Mouse (Mus musculus) embryo, embryonic 10.5 days (tissue): ENCODE results near the gene Cd37.

Experiments used
- DNase-seq: peaks from one replicate; pipeline ENCODE4 v3.0.0-alpha.2; 2015; ENCODE audit warnings: low spot score

Cd37 gene

GRCm38 (mm10) chr7:45234922-45235571 is 3.9 kb downstream of the Cd37 start:
- DNase-seq: peak; percentile 81

DNA sequence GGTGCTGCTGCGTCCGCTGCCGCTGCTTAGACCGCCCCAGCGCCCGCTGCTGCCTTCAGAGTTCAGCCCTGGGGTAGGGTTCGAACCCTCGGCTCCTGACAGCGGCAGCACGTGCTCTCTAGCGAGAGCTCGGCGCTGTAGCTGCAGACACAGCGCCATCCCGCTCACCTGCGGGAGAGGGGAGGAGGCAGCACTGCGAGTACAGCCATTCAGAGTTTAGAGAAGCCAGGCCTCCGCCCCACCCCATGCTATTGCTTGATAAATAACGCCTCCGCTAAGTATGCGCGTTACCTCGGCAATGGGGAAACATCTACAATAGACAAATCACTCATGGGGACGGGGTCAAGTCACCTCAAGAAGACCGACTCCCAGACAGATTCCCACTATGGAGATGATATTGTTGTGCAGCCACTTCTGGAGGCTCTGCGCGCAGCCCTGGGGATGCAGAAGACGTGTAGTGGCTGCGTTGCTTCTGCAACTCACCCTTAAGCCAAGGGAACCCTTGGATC is 4.5 kb downstream of the Cd37 start:
- peak; percentile 74 for DNase-seq

DNA sequence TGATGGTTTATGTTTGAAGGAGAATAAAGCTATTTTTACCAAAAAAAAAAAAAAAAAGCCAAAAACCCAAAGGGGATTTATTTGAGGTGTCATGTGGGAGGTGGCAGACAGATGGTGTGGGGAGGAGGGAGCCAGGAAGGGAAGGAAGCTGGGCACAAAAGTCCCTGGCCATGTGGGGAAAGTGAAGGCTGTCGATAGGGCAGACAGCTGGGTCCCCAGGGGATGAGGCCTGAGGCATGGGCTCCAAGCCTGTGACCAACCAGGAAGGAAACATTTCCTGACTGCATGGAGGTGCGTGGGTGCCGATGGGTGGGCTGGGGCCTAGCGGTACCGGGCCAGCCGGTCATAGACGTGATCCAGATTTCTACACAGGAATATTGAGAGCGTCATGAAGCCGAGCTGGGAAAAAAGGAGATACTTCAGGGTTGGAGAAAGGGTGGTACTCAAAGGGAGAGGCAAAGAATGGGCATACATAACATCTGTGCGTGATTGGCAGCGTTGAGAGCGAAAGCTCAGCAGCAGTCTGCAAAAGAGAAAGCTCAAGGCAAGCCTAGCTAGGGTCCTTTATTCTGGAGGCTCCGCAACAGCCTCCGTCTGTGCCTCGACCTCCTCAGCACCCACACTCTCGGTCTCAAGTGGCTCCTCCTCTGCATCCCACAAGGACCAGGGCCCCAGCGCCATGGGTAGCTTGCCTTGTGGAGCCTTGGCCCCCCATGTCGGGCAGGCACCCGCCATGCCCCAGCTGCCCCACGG is 5.2 kb downstream of the Cd37 start:
- DNase-seq: peak; percentile 39

DNA sequence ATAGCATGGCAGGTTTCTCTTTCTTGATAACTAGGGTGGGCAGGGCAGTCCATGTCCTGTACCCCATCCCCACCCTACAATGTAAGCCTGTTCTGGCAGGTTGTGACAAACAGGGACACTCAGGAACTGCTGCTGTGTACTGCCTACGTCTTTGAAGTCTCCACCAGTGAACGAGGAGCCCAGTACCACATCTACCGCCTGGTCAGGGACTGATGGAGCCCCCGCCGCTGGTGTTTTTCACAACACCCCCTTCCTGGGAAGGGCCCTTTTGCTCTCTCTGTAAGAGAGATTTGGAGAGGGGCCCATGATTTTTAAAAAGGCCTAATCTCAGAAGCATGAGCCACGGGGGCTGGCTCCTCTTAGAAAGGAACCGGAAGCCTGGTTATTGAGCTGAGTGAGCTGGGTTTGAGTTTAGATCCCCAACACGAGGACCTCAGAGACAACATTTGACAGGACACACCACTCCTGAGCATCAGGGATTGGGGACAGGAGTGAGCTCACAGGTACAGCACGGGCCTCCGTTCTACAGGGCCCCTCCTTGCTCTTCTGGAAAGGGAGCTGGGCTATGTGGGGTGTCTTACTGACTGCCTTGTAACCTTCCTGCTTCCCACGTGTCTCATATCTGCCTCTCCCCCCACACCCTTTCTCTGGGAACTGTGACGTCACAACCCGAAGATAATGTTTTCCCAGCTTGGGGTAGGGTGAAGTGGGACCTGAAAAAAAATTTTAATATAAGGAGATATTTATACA is 6.0 kb downstream of the Cd37 start:
- no peak for DNase-seq

DNA sequence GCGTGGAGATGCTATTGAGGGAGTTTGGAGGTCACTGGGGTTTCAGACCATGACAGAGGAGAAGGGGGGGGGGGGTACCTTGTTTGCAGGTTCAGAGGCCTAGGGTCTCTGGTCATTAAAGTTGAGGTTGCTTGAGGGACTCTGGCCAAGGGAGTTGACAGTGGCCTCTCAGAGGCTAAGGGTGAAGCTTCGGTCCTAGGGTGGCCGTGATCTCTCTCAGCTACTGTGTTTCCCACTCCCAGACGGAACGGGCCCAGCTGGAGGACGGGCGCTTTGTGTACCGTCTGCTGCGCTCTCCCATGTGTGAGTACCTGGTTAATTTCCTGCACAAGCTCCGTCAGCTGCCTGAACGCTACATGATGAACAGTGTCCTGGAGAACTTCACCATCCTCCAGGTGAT is 7.0 kb downstream of the Cd37 start:
- DNase-seq: no peak

DNA sequence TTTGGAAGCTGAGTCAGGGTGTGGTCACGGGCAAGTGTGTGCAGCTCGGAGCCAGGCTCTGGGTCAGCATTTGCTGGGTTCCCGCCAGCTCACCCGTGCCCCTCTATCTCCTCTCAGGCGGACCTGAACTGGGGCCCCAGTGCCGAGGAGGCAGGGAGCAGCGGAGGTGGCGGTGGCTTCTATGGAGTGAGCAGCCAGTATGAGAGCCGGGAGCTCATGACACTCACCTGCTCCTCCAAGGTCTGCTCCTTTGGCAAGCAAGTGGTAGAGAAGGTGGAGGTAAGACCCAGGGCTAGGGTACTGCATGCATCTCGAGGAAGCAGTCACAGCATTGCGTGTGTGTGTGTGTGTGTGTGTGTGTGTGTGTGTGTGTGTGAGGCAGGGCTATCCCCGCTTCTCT is 7.7 kb downstream of the Cd37 start:
- no peak for DNase-seq

GRCm38 (mm10) chr7:45229459-45230203 is 9.3 kb downstream of the Cd37 start:
- no peak for DNase-seq

DNA sequence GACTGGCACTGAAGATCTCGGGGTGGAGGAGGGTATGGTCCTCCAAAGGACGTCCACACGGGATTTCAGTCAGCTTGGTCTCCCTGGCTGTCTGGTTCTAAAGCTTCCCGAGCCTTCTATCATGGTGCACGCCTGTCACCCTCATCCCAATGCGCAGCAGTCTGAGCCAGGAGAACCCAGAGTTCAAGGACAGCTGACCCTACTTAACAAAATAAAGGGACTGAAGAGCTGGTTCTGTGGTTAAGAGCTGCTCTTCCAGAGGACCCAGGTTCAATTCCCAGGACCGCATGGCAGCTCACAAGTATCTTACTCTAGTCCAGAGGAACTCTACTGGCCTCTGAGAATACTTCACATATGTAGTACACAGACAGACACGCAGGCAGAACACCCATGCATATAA is 9.9 kb downstream of the Cd37 start:
- no peak for DNase-seq

DNA sequence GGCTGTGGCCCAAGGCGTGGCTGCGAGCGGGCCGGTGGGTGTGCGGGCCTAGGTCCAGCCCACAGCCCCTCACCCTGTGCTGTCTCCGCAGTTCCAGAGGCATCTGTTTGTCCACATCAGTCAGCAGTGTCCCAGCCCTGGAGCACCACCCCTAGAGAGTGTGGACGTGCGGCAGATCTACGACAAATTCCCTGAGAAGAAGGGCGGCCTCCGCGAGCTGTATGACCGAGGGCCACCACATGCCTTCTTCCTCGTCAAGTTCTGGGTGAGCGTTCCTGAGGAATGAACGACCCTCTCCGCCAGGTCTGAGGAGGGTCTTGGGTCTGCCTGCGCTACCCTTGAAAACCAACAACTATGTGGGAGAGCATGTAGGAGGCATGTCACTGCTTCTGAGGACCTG is 10.4 kb downstream of the Cd37 start:
- DNase-seq: no peak

DNA sequence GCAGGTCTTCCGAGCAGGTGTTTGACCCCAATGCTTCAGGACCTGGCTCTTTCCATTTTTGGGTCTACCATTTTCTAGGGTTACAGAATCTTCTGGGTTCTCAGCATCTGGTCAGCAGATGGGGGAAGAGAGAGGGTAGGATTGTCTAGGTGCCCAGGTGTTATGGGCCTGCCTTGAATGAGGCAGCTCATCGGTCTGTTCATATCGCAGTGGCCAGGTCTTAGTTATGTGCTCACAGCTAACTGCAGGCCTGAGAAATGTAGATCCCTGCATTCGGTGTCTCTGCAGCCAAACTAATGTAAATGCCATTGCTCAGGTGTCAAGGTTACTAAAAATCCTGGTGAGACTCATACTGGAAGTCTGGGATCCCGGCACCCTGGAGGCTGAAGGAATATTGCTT is 12.5 kb downstream of the Cd37 start:
- DNase-seq: no peak

GRCm38 (mm10) chr7:45224826-45225225 is 14.1 kb downstream of the Cd37 start:
- DNase-seq: no peak

- DNase-seq: no peak
Measured at GRCm38 (mm10) chr7:45221680-45222079, 17.2 kb downstream of the Cd37 start.

DNA sequence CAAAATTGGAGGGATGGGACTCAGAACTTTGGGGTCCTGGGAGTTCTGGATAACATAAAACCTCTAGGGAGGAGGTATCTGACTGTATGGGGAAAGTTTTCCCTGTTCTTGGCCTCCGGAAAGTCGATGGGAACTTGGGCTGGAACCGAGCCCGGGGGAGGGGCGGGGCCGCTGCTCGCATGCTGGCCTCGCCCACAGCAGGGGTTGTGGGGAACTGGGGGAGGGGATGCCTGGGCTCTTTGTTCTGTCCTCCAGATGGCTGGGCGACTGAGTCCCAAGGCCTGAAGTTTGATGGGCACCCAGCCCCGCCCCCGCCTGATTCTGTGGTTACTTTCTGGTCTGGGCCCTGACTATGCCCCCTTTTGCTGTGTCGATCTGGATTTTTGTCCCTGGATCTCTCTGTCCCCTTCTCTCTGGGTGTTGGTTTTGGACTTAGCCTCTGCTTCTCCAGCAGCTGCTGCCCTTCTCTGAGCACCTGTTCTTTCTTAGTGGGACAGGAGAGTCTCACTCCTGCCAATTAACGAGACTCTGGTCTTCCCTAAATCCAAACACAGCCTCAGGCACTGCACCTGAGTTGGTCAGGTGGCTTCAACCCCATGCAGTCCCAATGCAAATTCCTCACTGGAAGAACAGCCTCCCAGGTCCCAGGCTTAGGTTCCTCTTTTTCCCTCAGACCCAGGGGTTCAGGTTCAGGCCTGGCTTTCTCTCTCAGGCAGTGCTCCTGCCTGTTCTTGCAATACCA is 22.3 kb downstream of the Cd37 start:
- DNase-seq: peak; percentile 95

DNA sequence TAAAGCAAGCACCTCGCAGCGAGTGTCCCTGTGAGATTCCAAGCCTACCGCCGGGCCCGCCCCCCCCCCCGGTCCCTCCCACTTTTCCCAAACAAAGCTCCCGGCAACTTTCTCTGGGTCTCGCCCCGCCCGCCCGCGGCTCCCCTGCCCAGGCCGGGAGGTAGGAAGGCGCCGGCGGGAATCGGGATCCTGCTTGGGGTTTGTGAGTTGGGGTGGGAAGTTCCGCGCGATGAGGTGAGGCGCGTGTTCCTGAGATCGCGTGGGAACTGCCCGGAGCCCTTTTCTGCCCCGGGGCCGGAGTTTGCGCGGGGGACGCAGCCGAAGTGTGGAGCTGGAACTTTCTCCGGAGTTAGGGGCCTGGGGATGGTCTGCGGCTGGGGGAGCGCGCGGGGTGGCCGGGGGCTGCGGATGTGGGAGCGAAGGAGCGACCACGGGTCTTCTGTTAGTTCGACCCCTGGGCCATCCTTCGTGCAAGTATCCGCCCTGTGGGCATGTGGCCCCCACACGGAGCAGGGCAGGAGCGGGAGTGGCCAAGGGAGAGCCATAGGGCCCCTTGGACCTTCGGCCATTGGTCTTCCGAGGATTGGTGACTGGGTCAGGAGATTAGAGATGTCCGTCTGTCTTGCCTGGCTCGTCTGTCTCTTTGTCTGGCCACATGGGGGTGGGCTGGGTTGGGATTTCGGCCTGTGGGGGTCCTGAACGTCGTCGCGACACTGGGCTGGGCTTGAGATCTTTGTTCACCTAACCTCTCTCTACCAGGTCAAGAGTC is 23.1 kb downstream of the Cd37 start, which contains the start of gene Tead2:
Gene Tead2, plus strand, starts transcription at position 81 of the 769 bp plus-strand sequence.
- peak; percentile 84 for DNase-seq

GRCm38 (mm10) chr7:45213708-45214107 is 25.2 kb downstream of the Cd37 start:
- no peak for DNase-seq

GRCm38 (mm10) chr7:45212356-45212755 is 26.6 kb downstream of the Cd37 start:
- no peak for DNase-seq

DNA sequence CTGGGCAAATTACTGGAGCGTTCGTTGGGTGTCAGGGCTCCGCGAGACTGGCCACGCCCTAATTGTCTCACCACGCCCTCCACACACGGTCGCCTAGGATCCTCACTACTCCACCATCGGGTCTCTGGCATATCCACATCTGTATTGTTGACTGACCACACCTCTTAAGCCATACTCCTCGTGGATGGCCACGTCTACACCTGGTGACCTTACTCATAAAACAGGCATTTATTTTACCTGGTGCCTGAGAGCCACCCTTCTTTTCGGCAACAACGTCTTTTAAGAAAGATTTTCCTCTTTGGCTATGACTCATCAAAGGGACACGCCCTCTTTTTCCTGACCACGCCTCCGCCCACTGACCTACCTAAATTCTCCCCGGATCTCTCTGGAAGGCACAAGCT is 27.1 kb downstream of the Cd37 start, which contains the start of gene Dkkl1:
Gene Dkkl1, minus strand, starts transcription at position 297 of the 401 bp plus-strand sequence.
- no peak for DNase-seq

DNA sequence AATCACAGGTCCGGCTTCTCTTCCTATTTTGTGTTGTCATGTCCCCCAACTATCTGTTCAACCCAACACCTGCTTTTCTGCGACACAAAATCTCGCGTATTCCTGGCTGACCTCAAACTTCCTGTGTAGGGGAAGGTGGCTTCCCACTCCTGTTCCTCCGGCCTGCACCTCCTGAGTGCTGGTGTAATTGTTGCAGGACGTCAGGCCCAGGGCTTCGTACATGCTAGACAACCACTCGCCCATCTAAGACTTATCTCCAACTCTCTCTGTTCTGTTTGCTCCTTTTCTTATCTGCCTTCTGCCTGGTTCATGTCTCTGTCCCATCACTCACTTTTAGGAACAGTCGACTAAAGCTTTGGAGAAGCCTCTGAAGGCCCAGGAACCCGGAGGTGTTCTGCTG is 27.8 kb downstream of the Cd37 start:
- DNase-seq: no peak

DNA sequence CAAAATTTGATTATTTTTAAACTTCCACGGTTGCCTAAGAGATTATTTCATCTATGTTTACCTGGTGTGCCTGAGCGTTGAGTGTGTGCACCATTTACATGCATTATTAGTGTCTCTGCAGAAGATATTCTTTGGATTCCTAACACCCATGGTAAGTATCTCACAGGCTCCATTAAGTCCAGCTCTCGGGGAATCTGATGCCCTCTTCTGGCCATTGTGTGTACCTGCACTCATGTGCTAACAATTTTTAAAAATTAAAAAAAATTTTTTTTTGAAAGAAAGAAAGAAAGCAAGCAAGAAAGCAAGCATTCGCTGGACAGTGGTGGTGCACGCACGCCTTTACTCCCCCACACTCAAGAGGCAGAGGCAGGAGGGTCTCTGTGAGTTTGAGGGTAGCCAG is 30.7 kb downstream of the Cd37 start:
- DNase-seq: no peak

DNA sequence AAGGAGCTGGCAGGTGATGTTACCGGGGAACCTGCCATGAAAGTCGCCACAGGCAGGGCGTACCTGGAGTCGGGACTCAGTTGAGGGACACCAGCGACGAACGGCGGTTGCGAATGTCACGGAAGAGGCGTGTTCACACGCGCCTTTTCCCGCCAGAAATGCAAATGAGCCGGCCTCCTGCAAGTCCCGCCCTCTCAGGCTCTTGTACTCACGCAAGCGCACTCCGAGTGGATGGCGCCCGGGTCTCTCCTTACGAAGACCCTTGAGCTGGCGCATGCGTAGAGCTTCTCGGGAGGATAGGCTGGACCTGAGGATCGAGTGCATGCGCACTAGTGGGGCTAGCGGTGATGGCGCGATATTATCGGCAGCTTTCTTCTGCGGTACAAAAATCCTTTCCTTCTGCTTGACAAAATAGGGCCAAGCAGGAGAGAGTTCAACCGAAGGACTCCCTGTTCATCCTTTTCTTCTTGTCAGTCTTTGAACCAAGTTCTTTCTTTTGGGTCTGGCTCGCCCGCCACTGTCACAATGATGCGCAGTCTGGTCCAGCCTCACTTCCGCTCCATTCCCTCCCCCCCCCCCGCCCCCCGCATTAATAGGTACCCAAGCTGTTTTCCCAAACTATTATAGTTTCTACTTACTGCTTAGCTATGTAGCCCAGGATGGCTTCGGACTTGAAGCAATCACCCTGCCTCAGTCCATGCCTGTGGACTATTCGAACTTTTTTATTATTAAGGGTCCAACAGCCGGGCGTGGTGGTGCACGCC is 34.4 kb downstream of the Cd37 start, which contains the start of gene Ccdc155:
Gene Ccdc155, minus strand, starts transcription at position 513 of the 764 bp plus-strand sequence.
- DNase-seq: peak; percentile 100
